9 mouse cellular contexts compared by ENCODE assay signal in the genomic region with DNA sequence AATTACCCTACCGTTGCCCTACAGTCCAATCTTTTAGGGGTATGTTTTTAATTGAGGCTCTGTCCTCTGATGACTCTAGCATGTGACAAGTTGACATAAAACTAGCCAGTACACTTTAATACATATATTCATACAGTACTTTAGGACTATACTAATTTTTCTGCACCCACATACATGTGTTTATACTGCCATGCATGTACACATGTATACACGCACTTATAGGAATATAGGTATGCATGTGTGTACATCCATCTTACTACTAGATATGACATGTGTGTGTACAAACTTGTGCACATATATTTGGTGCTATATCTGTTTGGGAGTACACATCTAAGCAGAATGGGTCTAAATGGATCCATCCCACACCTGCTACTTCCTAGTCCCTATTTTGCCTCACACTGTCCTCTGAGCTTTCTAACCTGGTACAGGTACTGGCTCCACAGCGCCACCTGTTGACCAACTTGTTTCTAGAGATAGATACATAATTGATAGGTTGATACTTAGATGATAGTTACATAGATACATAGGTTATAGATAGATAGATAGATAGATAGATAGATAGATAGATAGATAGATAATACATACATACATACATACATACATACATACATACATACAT.
DNase-seq lines count a peak whose midpoint lies in the region; ATAC-seq and TF ChIP-seq lines count a peak whose summit lies in the region.
"Had no signal": no experiment of that assay in that cellular context is flagged by ENCODE, and none has a peak within 500 bp of the region (broad histone marks: within the 10 kb centered on the region; RNA-seq: fewer than 3 reads in every experiment).

No protein-coding gene starts in this region.

- TF ChIP-seq POLR2A in MEL (IDR thresholded peaks at IDR 0.05; ENCODE audit: control insufficient read depth in 1 of 2, insufficient read depth in 1 of 2, low read depth in 1 of 2, low read length in 2 of 2, poor library complexity in 1 of 2) = no peak

- H3K4me3 ChIP-seq in MEL (ENCODE audit: control insufficient read depth in 1 of 2, insufficient read depth in 1 of 2, low read depth in 2 of 2, low read length in 2 of 2) = no peak overlapping the region
- H3K4me3 ChIP-seq in liver, postnatal 0 days (ENCODE audit: low read depth, low read length) = no peak overlapping the region
- H3K4me3 ChIP-seq: midbrain, embryonic 12.5 days had no signal

- H3K9me3 ChIP-seq in MEL (replicated peaks; ENCODE audit: insufficient read depth, low read length) = no peaks in the 10 kb centered on the region
- H3K9me3 ChIP-seq in liver, postnatal 0 days (ENCODE audit: low read length) = no peaks in the 10 kb centered on the region
- H3K9me3 ChIP-seq: midbrain, embryonic 12.5 days had no signal

- intact Hi-C loops in gastrocnemius, postnatal 36 days (cut with DNase I) = loop anchor here (5.0 kb wide), 1 partner anchor 428 kb away; no protein-coding TSS in a partner anchor

- peak; percentile 28 for TF ChIP-seq RAD21 in MEL (IDR thresholded peaks at IDR 0.05; ENCODE audit: low read depth, low read length)

- no peak for ATAC-seq in liver, postnatal 0 days

- H3K27ac ChIP-seq in MEL (ENCODE audit: control insufficient read depth, low read depth, low read length) = no peak overlapping the region
- H3K27ac ChIP-seq in liver, postnatal 0 days (ENCODE audit: low read depth) = no peak overlapping the region
- H3K27ac ChIP-seq: midbrain, embryonic 12.5 days had no signal

- TF ChIP-seq CTCF in MEL (IDR thresholded peaks at IDR 0.05 in 2 of 3, conservative IDR thresholded peaks at IDR 0.05 in 1 of 3; ENCODE audit: control insufficient read depth in 1 of 3, insufficient read depth in 1 of 3, low read depth in 2 of 3, low read length in 3 of 3, poor library complexity in 1 of 3, severe bottlenecking in 1 of 3) = peak in 2 of 3 experiments; percentile 33 to 40; a peak in 3 of 6 replicates
- TF ChIP-seq CTCF in liver, postnatal 0 days (IDR thresholded peaks at IDR 0.05; ENCODE audit: low read depth) = peak; percentile 75

- H3K79me2 ChIP-seq in MEL (ENCODE audit: control insufficient read depth, insufficient read depth, low read length, poor library complexity) = no peaks in the 10 kb centered on the region

- peaks cover 0 to 4% of the 10 kb centered on the region in 2 experiments; a peak in 2 of 4 replicates for H3K4me1 ChIP-seq in MEL (ENCODE audit: control insufficient read depth in 1 of 2, insufficient read depth in 2 of 2, low read length in 2 of 2)
- H3K4me1 ChIP-seq in liver, postnatal 0 days (ENCODE audit: insufficient read depth) = no peaks in the 10 kb centered on the region
- H3K4me1 ChIP-seq: midbrain, embryonic 12.5 days had no signal

- 59% methylated on average over 3 of the region's 3 CpGs for WGBS in liver, postnatal 0 days (ENCODE audit: insufficient replicate concordance)

- H3K4me2 ChIP-seq in liver, postnatal 0 days (ENCODE audit: low read depth, low read length) = no peak overlapping the region
- H3K4me2 ChIP-seq: midbrain, embryonic 12.5 days had no signal

- H3K36me3 ChIP-seq in MEL (ENCODE audit: control insufficient read depth in 1 of 2, insufficient read depth in 2 of 2, low read length in 2 of 2) = no peaks in the 10 kb centered on the region
- H3K36me3 ChIP-seq in liver, postnatal 0 days (replicated peaks; ENCODE audit: insufficient read depth, low read length) = peaks cover 3% of the 10 kb centered on the region; the same call in 1 of the 2 replicates
- H3K36me3 ChIP-seq: midbrain, embryonic 12.5 days had no signal

- no peak for TF ChIP-seq EP300 in MEL (IDR thresholded peaks at IDR 0.05; ENCODE audit: low read depth in 1 of 2, low read length in 2 of 2)
- no peak for TF ChIP-seq EP300 in liver, postnatal 0 days (IDR thresholded peaks at IDR 0.05; ENCODE audit: low read depth)

- H3K27me3 ChIP-seq in MEL (ENCODE audit: control insufficient read depth in 1 of 2, insufficient read depth in 2 of 2, low read length in 2 of 2) = no peaks in the 10 kb centered on the region
- no peaks in the 10 kb centered on the region for H3K27me3 ChIP-seq in liver, postnatal 0 days (ENCODE audit: insufficient read depth, low read length)
- H3K27me3 ChIP-seq: midbrain, embryonic 12.5 days had no signal

- no peak overlapping the region for H3K9ac ChIP-seq in MEL (ENCODE audit: control insufficient read depth, low read depth, low read length, poor library complexity, severe bottlenecking)
- no peak overlapping the region for H3K9ac ChIP-seq in liver, postnatal 0 days (replicated peaks)
- H3K9ac ChIP-seq: midbrain, embryonic 12.5 days had no signal

- DNase-seq in 416B (ENCODE audit: low read depth) = peak; percentile 34
- peak; percentile 25 for DNase-seq in MEL (ENCODE audit: low read depth, low spot score)
- DNase-seq in cerebellum, adult 8-10 months = peak; percentile 82
- peak; percentile 33 to 50 for DNase-seq in gastrocnemius, postnatal 36 days
- DNase-seq in kidney, postnatal 14 days = peak; percentile 77
- DNase-seq in liver, postnatal 0 days = peak; percentile 73
- DNase-seq in retina, embryonic 14.5 days (ENCODE audit: low spot score) = peak; percentile 87
- peak; percentile 78 for DNase-seq in urinary bladder, postnatal 25 days (ENCODE audit: low spot score)

TF ChIP-seq in MEL, 35 proteins besides CTCF, POLR2A, EP300 and RAD21:
- TF ChIP-seq TAL1 (IDR thresholded peaks at IDR 0.05; ENCODE audit: low read length) (no peak), SMC3 (IDR thresholded peaks at IDR 0.05; ENCODE audit: low read depth, low read length) (peak; percentile 43)

Comparison
In these comparisons a context has a peak if more than half of its experiments do, and no peak if none do; other contexts are left out.
1. DNase-seq: peak in every context shown above with its lines; median percentile 87 in retina, embryonic 14.5 days; 82 in cerebellum, adult 8-10 months; 78 in urinary bladder, postnatal 25 days; 77 in kidney, postnatal 14 days; 73 in liver, postnatal 0 days; 42 in gastrocnemius, postnatal 36 days; 34 in 416B; 25 in MEL.